Mouse (Mus musculus): ENCODE data around the gene Catsperz.

Catsperz gene

DNA sequence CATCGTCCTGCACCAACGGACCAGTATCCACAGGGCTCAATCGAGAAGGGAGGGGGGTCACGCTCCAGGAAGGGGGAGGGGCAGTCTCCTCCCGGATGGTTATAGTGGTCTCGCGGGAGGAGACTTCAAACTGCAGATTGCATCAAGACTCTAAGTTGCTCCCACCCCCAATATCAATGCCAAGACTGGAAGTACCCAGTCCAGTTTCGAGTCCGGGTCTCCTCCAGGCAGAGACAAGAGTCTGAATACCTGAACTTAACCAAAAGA lies at the start of gene Catsperz:
Catsperz (minus strand) TSS at position 74 of the 267 bp plus-strand sequence.
- DNase-seq (ENCODE audit: low spot score): no peak

DNA sequence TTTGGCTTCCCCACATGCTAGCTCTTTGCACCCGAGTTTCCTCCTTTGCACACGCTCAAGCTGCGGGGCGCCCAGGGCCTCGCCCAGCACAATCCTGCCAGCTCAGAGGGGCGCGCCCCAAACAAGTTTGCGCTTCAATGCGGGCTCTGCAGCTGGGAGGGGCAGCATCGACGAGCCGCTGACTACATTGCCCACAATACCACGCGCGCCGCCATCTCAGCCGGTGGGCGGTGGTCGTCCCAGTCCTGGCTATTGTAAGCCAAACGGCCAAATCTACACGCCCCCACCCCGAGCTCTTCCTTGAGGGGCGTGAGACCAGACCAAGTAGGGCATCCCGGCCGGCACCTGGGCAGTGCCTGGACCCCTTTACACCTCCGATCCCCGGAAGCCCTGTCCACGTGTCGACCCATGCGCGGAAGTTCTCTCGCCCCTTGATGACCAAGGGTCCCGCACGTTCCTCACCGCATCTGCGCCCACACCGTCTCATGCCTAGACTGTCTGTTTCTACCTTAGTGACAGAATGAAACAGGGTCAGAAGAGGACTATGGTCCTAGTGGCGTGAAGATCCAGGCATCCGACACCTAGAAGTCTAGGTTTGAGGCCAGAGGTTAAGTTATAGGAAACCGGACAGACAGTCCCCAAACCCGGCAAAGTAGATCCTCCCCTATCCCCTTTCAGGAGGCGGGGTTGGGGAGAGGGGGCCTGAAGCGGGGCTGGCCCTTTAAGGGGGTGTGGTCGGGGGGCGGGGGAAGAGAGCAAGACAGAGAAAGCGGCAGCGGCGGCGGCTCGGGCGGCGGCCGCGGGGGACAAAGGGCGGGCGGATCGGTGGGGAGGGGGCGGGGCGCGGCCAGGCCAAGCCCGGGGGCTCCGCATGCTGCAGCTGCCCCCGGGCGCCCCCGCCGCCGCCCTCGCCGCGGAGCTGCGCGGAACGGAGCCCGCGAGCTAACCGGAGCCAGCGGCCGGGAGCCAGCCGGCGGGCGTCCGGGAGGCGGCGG lies 49.3 kb upstream of the Catsperz start, which contains the start of gene Ppp1r14b:
Ppp1r14b (plus strand) TSS at position 758 of the 995 bp plus-strand sequence.
- DNase-seq (ENCODE audit: low spot score): no peak

DNA sequence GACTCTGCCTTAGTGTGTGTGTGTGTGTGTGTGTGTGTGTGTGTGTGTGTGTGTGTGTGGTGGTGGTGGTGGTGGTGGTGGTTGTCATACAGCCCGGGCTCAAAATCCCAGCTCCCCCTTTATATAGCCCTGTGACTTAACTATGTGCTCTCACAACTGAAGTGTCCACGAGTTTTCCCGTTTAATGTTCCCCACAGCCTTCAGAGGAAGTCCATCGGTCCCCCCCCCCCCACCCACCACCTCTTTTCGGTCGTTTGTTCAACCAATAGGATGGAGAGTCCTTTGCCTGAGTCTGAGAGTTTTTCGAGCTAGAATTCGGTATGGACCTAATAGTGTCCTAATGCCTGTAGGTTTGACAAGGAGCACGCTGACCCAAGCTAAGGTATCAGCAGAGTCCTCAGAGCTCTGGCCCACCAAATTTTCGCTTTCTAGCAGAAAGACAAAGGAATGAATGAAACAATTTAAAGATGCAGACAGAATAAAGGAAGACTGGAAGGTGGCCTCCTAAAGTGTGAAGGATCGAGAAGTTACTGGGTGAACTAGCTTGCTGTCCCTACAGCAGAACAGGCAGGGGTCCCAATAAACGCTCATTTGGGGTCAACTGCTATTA lies 48.5 kb upstream of the Catsperz start:
- DNase-seq (ENCODE audit: low spot score): no peak

DNA sequence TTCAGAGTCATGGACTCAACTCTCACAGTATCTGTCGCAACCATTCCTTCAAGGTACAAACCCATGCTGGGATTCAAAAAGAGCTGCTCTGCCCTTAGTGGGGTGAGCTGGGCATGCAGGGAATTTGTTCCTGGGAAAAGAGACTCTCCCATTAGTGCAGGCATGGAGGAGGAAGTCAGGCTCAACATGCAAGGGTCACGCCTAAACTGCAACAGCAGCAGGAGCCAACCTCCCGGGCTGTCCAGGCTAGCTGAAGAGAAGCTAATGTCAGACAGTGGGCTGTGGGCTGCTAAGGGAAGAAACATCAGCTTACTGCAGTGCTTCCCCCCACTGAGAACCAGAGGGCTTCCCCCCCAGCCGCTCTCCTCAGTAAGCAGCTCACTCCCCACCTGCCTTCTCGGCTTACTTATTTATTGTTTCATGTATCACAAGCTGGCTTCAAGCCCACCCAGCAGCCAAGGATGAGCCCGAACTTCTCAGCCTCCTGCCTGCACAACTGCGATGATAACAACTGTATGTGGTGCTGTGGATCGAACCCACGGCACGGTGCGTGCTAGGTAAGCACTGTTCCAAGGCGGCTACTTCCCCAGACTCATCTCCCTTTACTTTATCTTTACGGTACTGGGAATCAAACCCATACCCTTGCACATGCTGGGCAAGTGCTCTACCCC lies 47.2 kb upstream of the Catsperz start:
- DNase-seq (ENCODE audit: low spot score): no peak

DNA sequence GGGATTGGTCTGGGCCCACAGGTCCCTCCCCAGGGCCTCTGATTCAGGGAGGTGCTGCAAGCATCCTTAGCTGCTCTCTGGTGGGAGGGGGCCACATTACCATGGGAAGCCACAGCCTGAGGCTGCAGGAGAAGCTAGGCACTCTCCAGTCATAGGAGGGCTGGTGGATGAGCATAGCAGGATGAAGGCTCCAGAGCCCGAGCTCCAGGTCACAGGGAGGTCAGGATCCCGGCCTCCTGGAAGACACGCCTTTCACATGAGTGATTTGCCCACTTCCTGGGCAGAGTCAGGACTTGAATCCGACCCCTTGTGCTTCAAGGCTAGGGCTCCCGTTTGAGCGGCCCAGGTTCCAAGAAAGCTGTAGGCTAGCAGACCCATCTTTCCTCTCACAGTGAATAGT lies 46.5 kb upstream of the Catsperz start:
- DNase-seq (ENCODE audit: low spot score): no peak

DNA sequence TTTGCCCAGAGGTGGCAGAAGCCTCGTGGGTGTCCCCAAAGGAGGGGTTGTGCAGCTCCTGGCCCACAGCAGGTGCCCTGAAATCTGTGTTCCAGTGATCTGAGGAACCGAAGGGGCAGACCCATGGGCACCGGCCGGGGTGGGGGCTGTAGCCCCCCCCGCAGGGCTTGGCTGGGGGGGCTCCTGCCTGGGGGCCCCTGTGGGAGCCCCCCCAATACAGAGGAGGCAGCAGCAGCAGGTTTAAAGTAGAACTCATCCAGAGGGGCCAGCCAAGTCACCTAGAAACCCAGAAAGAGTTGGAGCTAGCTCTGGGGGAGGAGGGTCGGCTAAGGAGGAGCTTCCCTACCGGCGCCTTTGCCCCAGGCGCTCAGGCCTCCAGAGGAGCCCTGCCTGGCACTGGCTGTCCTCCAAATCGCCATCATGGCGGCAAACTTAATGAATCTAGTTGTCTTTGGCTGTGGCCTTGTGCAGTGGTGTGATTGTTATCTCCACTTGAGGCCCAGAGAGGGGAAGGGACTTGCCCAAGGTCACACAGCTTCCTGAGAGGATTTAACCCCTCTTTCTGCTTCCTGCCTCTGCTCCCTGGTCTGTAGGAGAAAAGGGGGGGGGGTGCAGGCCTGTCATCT lies 45.4 kb upstream of the Catsperz start:
- no peak for DNase-seq (ENCODE audit: low spot score)

DNA sequence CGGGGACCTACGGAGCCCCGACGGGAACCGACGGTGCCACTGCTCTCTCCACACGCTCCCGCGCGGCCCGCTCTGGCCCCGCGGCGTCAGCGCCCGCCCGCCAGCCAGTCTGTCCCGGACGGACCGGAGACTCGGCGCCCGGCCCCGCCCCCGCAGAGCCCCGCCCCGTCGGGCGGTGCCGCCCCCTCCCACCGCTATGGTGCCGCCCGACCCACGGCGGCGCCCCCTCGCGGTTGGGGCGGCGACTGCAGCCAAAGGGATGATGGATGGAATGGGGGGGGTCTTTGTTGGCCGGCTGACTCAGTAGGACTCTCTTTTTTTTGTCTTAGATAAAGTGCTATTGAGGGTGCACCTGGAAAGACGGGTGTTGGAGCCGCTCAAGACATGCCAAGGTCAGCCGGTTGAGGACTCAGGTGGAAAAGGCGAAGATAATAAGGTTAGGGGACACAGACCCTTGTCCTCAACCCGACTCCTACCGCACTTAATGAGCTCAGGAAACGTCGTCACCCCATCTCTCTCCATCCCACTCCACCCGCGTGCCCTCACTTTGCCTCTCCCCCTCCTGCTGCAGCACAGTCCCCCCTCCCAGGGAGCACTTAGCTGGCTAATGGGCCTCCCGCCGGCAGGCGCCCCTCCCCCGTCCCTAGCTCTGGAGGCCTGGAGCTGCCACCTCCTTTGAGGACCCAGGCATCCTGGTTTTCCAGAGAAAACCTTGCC lies 44.6 kb upstream of the Catsperz start:
- no peak for DNase-seq (ENCODE audit: low spot score)

GRCm38 (mm10) chr19:6969291-6969664 lies 44.1 kb upstream of the Catsperz start:
- DNase-seq (ENCODE audit: low spot score): no peak

GRCm38 (mm10) chr19:6968491-6969271 lies 43.5 kb upstream of the Catsperz start:
- DNase-seq (ENCODE audit: low spot score): no peak

GRCm38 (mm10) chr19:6956461-6956860 lies 31.3 kb upstream of the Catsperz start:
- no peak for DNase-seq (ENCODE audit: low spot score)

- DNase-seq (ENCODE audit: low spot score): no peak
Observed at GRCm38 (mm10) chr19:6955424-6955823, 30.2 kb upstream of the Catsperz start.

DNA sequence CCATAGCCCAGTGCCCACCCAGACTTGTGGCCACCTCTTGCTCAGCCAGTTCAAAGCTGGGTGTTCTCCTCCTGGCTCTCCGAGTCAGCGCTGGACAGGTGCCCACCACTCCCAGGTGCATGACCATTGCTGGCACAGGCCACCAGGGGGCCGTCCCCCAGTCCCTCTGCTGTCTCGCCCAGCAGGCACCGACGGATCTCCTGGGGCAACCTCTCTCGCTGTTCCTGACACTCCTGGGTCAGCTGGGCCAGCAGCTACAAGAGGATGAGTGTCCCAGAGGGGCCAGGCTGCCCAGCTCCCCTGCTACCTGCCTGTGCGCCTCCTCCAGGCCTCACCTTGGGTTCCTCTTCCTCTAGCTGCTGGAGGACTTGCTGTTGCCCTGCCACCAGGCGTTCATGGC lies 28.9 kb upstream of the Catsperz start:
- no peak for DNase-seq (ENCODE audit: low spot score)

DNA sequence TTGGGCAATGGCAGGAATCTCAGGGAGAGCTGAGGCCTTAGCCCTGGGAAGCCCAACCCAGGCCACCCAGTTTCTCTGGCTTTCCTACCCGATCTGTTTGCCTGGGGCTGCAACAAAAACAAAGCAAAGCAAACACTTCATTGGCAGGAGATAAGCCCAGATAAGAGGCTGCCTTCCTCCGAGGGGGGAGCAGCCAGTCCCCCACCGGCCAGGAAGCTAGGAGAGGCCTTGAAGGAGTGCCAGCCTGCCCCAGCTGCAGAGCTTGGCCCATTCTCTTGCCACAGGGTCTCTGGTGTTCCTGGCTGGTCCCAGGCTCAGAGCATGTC lies 27.5 kb upstream of the Catsperz start:
- no peak for DNase-seq (ENCODE audit: low spot score)

GRCm38 (mm10) chr19:6951994-6952711 lies 27.0 kb upstream of the Catsperz start:
- peak; percentile 57 for DNase-seq (ENCODE audit: low spot score)

DNA sequence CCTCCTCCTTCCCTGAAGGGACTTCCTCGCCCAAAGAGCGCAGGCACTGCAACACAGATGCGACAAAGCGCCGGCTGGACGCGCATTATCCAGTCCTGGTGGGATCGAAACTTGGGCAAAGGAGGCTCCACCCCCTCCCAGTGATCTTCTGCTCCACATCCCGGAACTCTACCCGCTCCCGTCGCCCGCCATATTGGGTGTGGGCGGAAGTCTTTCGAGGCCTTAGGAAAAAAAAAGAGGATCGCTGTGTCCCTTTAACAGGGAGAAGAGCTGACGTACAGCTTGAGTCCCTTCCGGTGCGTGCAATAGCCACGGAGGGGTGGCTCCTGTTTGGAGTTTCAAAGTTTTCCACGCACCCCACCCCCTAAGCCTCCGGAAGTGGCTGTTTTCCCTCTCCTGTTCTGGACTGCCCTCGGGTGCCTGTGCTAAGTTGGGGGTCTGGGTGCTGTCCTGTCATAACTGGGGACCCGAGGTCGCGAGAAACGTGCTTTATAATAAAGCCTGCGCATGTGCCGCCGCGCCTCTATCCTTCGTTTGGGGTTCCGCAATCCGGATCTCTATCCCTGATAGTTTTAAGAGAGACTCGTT lies 26.3 kb upstream of the Catsperz start:
- peak; percentile 70 for DNase-seq (ENCODE audit: low spot score)

DNA sequence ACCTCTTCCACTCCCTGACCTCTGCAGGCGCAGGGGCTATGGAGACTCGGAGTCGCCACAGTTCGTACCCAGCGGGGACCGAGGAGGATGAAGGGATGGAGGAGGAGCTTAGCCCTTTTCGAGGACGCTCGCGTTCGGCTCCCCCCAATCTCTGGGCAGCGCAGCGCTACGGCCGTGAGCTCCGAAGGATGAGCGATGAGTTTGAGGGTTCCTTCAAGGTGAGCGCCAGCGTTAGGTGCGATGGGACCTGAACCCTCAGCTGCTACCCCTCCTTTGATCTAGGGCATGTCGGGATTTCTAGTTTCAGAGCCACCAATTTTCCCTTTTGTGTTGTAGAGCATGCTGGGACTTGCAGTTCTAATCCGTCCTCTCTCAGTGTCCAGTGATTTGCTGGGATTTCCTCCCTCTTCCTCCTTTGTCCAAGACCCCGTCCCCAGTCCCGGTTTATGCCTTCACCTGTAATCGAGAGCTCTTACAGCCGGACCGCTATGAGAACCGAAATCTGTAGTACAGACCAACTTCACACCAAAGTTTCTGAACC lies 25.5 kb upstream of the Catsperz start:
- no peak for DNase-seq (ENCODE audit: low spot score)

GRCm38 (mm10) chr19:6949951-6950350 lies 24.8 kb upstream of the Catsperz start:
- no peak for DNase-seq (ENCODE audit: low spot score)

- DNase-seq (ENCODE audit: low spot score): no peak
Observed at GRCm38 (mm10) chr19:6949532-6949931, 24.4 kb upstream of the Catsperz start.

DNA sequence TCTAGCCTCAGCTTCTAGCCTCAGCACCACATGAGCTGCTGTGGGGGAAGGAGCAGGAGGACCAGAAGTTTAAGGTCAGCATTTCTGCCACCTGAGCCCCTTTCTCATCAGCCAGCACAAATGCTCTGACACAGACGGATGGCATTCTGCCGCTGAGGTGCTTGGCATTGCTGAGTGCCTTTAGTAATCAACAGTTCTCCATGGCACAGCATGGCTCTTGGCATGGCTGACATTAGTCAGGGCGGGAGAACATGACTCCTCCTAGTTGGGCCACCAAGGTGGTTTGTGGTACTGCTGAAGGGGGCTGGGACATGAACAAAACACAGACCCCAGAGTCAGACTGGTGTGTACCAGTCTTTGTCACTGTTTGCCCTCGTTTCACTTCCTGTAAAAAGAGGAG lies 23.0 kb upstream of the Catsperz start:
- no peak for DNase-seq (ENCODE audit: low spot score)

DNA sequence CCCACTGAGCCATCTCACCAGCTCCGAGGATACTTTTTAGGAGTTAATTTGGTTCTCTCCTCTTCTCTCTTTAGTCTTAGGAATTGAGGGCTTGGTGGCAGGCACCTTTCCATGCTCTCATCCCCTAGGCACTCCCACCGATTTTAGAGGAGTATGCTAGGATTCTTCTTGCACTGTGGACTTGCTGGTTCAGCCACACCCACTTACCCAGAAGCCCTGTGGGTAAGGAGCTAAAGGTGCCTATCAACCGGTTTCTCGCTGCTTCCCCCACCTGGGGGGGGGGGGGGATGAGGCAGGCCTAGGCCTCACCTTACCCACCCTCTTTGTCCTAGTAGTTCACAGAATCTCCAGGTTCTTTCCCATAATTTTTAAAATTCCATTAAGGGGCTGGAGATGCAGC lies 22.6 kb upstream of the Catsperz start:
- no peak for DNase-seq (ENCODE audit: low spot score)

All from urinary bladder, postnatal 10 days (tissue).